Mouse (Mus musculus) hindbrain, embryonic 13.5 days (tissue): ENCODE measurements at regions not wholly inside any gene's neighbourhood (a gene's known extent, or its start where the extent isn't known, plus 50 kb on each side); places are given as distances from the start of the nearest gene placed in this dataset.

Experiments used
- ATAC-seq: fragments of 200-750 bp; cut with Nextera tagmentation; 2 replicates; pipeline ENCODE4 v1.8.0; 2017; ENCODE audit warnings: moderate TSS enrichment; ENCODE audit not compliant: low FRiP score
- H3K27ac ChIP-seq: fragments of 300-500 bp; sonication (generic); 2 replicates; pipeline ENCODE4 v1.5.1; 2015; ENCODE audit warnings: inconsistent platforms, mild to moderate bottlenecking, moderate library complexity
- H3K27me3 ChIP-seq: fragments of 300-500 bp; sonication (generic); 2 replicates; pipeline ENCODE4 v1.6.1; 2015; ENCODE audit warnings: mild to moderate bottlenecking, inconsistent platforms
- H3K36me3 ChIP-seq: fragments of 300-500 bp; sonication (generic); 2 replicates; pipeline ENCODE4 v1.6.1; 2015; ENCODE audit warnings: mild to moderate bottlenecking, inconsistent platforms
- H3K4me1 ChIP-seq: fragments of 300-500 bp; sonication (generic); replicated peaks from 2 replicates; pipeline ENCODE4 v1.6.1; 2015; ENCODE audit warnings: inconsistent platforms
- H3K4me2 ChIP-seq: fragments of 300-500 bp; sonication (generic); 2 replicates; pipeline ENCODE4 v1.6.1; 2015; ENCODE audit warnings: inconsistent platforms, mild to moderate bottlenecking, moderate library complexity
- H3K4me3 ChIP-seq: fragments of 300-500 bp; sonication (generic); 2 replicates; pipeline ENCODE4 v1.5.1; 2015; ENCODE audit warnings: mild to moderate bottlenecking, inconsistent platforms
- H3K9ac ChIP-seq: fragments of 300-500 bp; sonication (generic); 2 replicates; pipeline ENCODE4 v1.6.1; 2015; ENCODE audit warnings: mild to moderate bottlenecking, inconsistent platforms
- H3K9me3 ChIP-seq: fragments of 300-500 bp; sonication (generic); 2 replicates; pipeline ENCODE4 v1.6.1; 2016; ENCODE audit warnings: inconsistent platforms
- WGBS: fragments of 180-500 bp; shearing (Covaris S2); methylation state at CpG from one replicate; pipeline ENCODE4 v1.1.7; 2015; 5-methylcytosine and 5-hydroxymethylcytosine counted together

DNA sequence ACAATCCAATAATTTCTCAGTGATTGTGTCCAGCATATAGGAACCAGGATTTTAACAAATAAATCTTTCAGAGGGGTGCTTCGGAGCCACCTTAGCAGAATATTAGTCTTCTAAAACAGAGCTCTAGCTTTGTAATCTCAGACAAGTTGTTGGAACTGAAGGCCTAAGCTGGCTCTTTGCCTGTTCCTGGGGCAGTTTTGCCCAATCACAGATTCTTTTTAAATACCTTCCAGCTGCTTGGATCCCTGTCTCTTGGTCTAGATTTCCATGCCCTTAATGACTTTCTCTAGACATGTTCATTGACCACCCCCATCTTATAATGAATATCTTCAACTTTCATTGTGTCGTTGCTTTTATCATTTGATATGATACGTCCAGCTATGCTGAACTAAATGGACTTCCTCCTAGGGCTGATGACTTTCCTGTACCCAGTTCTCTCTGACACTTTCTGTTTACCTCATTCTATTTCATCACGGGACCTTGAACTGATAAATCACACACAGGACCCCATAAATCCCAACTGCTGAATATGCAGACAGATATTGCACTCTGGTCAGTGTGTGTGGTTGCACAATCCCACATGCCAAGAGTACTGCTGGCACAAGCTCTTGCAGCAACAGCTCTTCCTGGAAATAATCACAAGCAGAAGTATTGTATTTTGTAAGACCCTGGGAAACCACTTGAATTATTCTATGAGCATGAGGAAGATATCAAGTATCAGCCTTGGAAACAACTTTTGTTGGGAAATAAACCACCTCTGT is 440.4 kb downstream of the Slc22a22 start:
- no peak for ATAC-seq
- Histone ChIP-seq H3K4me3 (no peak overlapping the region), H3K27me3 (no peaks in the 10 kb centered on the region), H3K4me1 (no peaks in the 10 kb centered on the region), H3K27ac (no peak overlapping the region), H3K9me3 (no peaks in the 10 kb centered on the region), H3K36me3 (no peaks in the 10 kb centered on the region), H3K9ac (no peak overlapping the region), H3K4me2 (no peak overlapping the region)
- 89% methylated on average over 4 of the region's 4 CpGs for WGBS

DNA sequence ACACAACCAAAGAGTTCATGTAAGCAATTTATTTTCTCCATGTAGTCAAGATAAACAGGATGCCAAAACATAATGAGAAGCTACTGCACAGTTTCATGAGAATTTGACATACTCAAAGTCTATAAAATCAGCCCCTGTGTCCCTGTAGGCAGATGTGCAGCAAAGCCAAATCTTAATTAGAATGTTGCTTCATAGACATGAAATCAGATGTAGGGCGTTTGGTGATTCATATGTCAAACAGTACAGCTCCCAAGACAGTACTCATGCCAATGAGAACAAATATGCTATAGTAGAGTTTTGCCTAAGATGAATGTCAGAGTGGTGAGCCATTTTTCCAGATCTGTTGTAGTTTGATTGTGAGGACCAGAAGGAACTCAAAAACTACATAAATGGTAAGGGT is 444.4 kb downstream of the Slc22a22 start:
- Histone ChIP-seq H3K4me3 (no peak overlapping the region), H3K4me1 (no peaks in the 10 kb centered on the region), H3K36me3 (no peaks in the 10 kb centered on the region), H3K4me2 (no peak overlapping the region), H3K9me3 (no peaks in the 10 kb centered on the region), H3K27me3 (no peaks in the 10 kb centered on the region), H3K27ac (no peak overlapping the region), H3K9ac (no peak overlapping the region)
- 70% methylated on average over 1 of the region's 1 CpGs for WGBS
- no peak for ATAC-seq
